Mouse (Mus musculus): ENCODE results near the gene Dlec1.

- TF ChIP-seq EP300 (IDR thresholded peaks at IDR 0.05; ENCODE audit: insufficient read depth, low read depth, low read length) (no peak), POLR2A (IDR thresholded peaks at IDR 0.05; ENCODE audit: insufficient read depth, low read length) (no peak)
These were observed 30.5 kb upstream of the Dlec1 start for GRCm38 (mm10) chr9:119071786-119072185.

Measured in ES-Bruce4 (cell line).